Mouse (Mus musculus) midbrain, embryonic 13.5 days (tissue): ENCODE results near the gene Hivep1. TPM values are rescaled to one million over a fixed set of nuclear protein-coding genes. Genes with fewer than 3 reads are reported as not detected.

ENCODE experiments used
- polyA plus RNA-seq: library from polyadenylated mRNA; unstranded; fragments of >200 nt; fragmentation: Nextera tagmentation; extraction: Ambion mirVana; gene quantifications from 2 replicates; pipeline ENCODE4 v1.2.1, GENCODE M21; 2015

Hivep1 gene
- polyA plus RNA-seq, 1 experiment from 2014 or later: 20.5 TPM

Other genes with a start within 250 kb of the Hivep1 start
- gene Adtrp, start 204.3 kb upstream of the Hivep1 start, polyA plus RNA-seq: not detected in 2 replicates
- 1.6 and 2.2 TPM in 2 replicates for gene Edn1, start 249.5 kb downstream of the Hivep1 start, polyA plus RNA-seq